Comparison of ENCODE assay signal across 13 mouse cellular contexts in genomic region chr10:49368601-49369000, GRCm38 (mm10).
"Had no signal": no experiment of that assay in that cellular context is flagged by ENCODE, and none has a peak within 500 bp of the region (broad histone marks: within the 10 kb centered on the region; RNA-seq: fewer than 3 reads in every experiment).

No protein-coding gene starts in this region.

- H3K27ac ChIP-seq: layer of hippocampus, adult 2 months; limb, embryonic 13.5 days; liver, embryonic 14.5 days; midbrain, embryonic 13.5 days; neural tube, embryonic 15.5 days; stomach, postnatal 0 days had no signal

- DNase-seq: kidney, postnatal 36 days; left cerebral cortex, postnatal 4 days; lung, adult 18-20 months; right cerebral cortex, adult 18-20 months; right cerebral cortex, postnatal 25 days; thymus, adult 18-20 months; thymus, postnatal 14 days had no signal

- H3K4me2 ChIP-seq: limb, embryonic 13.5 days; midbrain, embryonic 13.5 days; neural tube, embryonic 15.5 days had no signal

- H3K9me3 ChIP-seq: limb, embryonic 13.5 days; midbrain, embryonic 13.5 days; neural tube, embryonic 15.5 days had no signal

- H3K27me3 ChIP-seq: limb, embryonic 13.5 days; midbrain, embryonic 13.5 days; neural tube, embryonic 15.5 days had no signal

- H3K4me3 ChIP-seq: layer of hippocampus, adult 2 months; limb, embryonic 13.5 days; midbrain, embryonic 13.5 days; neural tube, embryonic 15.5 days had no signal

- H3K4me1 ChIP-seq: limb, embryonic 13.5 days; midbrain, embryonic 13.5 days; neural tube, embryonic 15.5 days had no signal

- H3K9ac ChIP-seq: limb, embryonic 13.5 days; liver, embryonic 14.5 days; midbrain, embryonic 13.5 days; neural tube, embryonic 15.5 days had no signal

- ATAC-seq: midbrain, embryonic 13.5 days had no signal

- H3K36me3 ChIP-seq: limb, embryonic 13.5 days; midbrain, embryonic 13.5 days; neural tube, embryonic 15.5 days had no signal
